ENCODE assay signal across 8 mouse cellular contexts in the genomic region with DNA sequence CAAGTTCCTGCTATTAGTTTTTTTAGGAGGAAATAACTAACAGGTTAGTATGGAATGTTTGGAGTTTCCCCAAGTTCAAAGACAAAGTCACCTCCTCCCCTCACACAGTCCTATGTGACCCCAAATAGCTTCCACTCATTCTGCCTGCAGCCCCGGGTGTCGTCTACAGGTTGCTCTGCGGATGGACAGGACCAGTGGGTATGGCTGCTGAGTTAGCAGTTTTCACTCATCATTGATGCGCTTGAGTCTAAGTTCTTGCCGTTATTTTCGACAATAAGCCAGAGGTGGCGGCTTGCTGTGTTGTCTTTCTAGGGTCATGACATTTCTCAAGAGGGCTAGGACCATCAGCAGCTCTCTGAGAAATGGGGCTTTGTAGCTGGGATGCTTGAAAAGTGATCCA. TPM values are rescaled to one million over a fixed set of nuclear protein-coding genes. Genes with fewer than 3 reads are reported as not detected.
A peak's percentile ranks its signal among the peaks of the same experiment; 100 is the strongest.
DNase-seq lines count a peak whose midpoint lies in the region; ATAC-seq and TF ChIP-seq lines count a peak whose summit lies in the region.

No protein-coding gene starts in this region.

- DNase-seq in heart, postnatal 0 days (ENCODE audit: low spot score) = no peak
- no peak for DNase-seq in heart, postnatal 36 days
- DNase-seq in testis, postnatal 14 days (ENCODE audit: low spot score) = no peak
- no peak for DNase-seq in heart, embryonic 10.5 days (ENCODE audit: low spot score)
- DNase-seq in c-Kit-positive CD71-positive TER-119-positive erythroid progenitor cells, embryonic 14.5 days (ENCODE audit: low spot score) = no peak

- H3K36me3 ChIP-seq in heart, postnatal 0 days (replicated peaks; ENCODE audit: control insufficient read depth, insufficient read depth, low read length) = no peaks in the 10 kb centered on the region
- no peaks in the 10 kb centered on the region for H3K36me3 ChIP-seq in testis, adult 2 months (ENCODE audit: control insufficient read depth, insufficient read depth, low read length)
- H3K36me3 ChIP-seq in midbrain, embryonic 16.5 days (ENCODE audit: control insufficient read depth, insufficient read depth, low read length) = no peaks in the 10 kb centered on the region
- no peaks in the 10 kb centered on the region for H3K36me3 ChIP-seq in heart, embryonic 10.5 days

- H3K4me1 ChIP-seq in heart, postnatal 0 days (ENCODE audit: control insufficient read depth, insufficient read depth) = peaks cover 4% of the 10 kb centered on the region; the same call in 1 of the 2 replicates
- H3K4me1 ChIP-seq in testis, adult 2 months (ENCODE audit: control insufficient read depth, insufficient read depth, low read length) = no peaks in the 10 kb centered on the region; the same call in 1 of the 2 replicates
- peaks cover 42% of the 10 kb centered on the region for H3K4me1 ChIP-seq in midbrain, embryonic 16.5 days (ENCODE audit: control insufficient read depth, insufficient read depth, low read length)
- H3K4me1 ChIP-seq in heart, embryonic 10.5 days = peaks cover 3% of the 10 kb centered on the region; the same call in 1 of the 2 replicates

- no peak overlapping the region for H3K27ac ChIP-seq in heart, postnatal 0 days (ENCODE audit: low read depth)
- no peak overlapping the region for H3K27ac ChIP-seq in testis, adult 2 months (ENCODE audit: control insufficient read depth, insufficient read depth, low read depth, low read length)
- no peak overlapping the region for H3K27ac ChIP-seq in midbrain, embryonic 16.5 days (ENCODE audit: low read length)
- H3K27ac ChIP-seq in heart, embryonic 10.5 days = no peak overlapping the region

- no peak for TF ChIP-seq CTCF in heart, postnatal 0 days (IDR thresholded peaks at IDR 0.05; ENCODE audit: low read depth)
- TF ChIP-seq CTCF in testis, adult 2 months (IDR thresholded peaks at IDR 0.05; ENCODE audit: control insufficient read depth, insufficient read depth, insufficient replicate concordance, low read depth, low read length) = no peak

- H3K4me2 ChIP-seq in heart, postnatal 0 days (ENCODE audit: low read depth, low read length) = peak overlapping the region; percentile 65; the same call in 1 of the 2 replicates
- H3K4me2 ChIP-seq in midbrain, embryonic 16.5 days (ENCODE audit: low read length) = peak overlapping the region; percentile 56

- no peak for TF ChIP-seq EP300 in heart, postnatal 0 days (IDR thresholded peaks at IDR 0.05; ENCODE audit: low read depth)

- H3K9ac ChIP-seq in heart, postnatal 0 days (replicated peaks; ENCODE audit: low read depth, low read length) = no peak overlapping the region
- no peak overlapping the region for H3K9ac ChIP-seq in midbrain, embryonic 16.5 days (ENCODE audit: low read depth, low read length)

- no peak for ATAC-seq in heart, postnatal 0 days (ENCODE audit: insufficient read depth, low read depth)
- no peak for ATAC-seq in midbrain, embryonic 16.5 days
- ATAC-seq in activated CD4-positive, CD25-positive, alpha-beta regulatory T cell, adult 4 months = no peak

- 86% methylated on average over 7 of the region's 7 CpGs for WGBS in heart, postnatal 0 days
- 77% methylated on average over 7 of the region's 7 CpGs for WGBS in midbrain, embryonic 16.5 days
- WGBS in heart, embryonic 10.5 days = 74% methylated on average over 7 of the region's 7 CpGs

- intact Hi-C loops in heart, postnatal 36 days (cut with DNase I) = no loop called here

- H3K27me3 ChIP-seq in heart, postnatal 0 days (ENCODE audit: control insufficient read depth, insufficient read depth, low read length) = no peaks in the 10 kb centered on the region
- H3K27me3 ChIP-seq in testis, adult 2 months (ENCODE audit: control insufficient read depth, insufficient read depth, low read length) = no peaks in the 10 kb centered on the region
- no peaks in the 10 kb centered on the region for H3K27me3 ChIP-seq in midbrain, embryonic 16.5 days (ENCODE audit: control insufficient read depth, insufficient read depth, low read depth, low read length)
- peaks cover 3% of the 10 kb centered on the region; the same call in 1 of the 2 replicates for H3K27me3 ChIP-seq in heart, embryonic 10.5 days (ENCODE audit: insufficient read depth, poor library complexity, severe bottlenecking)

- no peak for TF ChIP-seq POLR2A in testis, adult 2 months (IDR thresholded peaks at IDR 0.05; ENCODE audit: control insufficient read depth, low read depth, low read length)

- H3K4me3 ChIP-seq in heart, postnatal 0 days (ENCODE audit: low read depth, low read length) = no peak overlapping the region; the same call in 1 of the 2 replicates
- peak overlapping the region; percentile 60 for H3K4me3 ChIP-seq in testis, adult 2 months (ENCODE audit: control insufficient read depth, low read depth, low read length)
- H3K4me3 ChIP-seq in midbrain, embryonic 16.5 days (ENCODE audit: low read depth, low read length) = peak overlapping the region; percentile 29
- no peak overlapping the region for H3K4me3 ChIP-seq in heart, embryonic 10.5 days

- H3K9me3 ChIP-seq in heart, postnatal 0 days (replicated peaks; ENCODE audit: control insufficient read depth, low read length) = no peaks in the 10 kb centered on the region
- H3K9me3 ChIP-seq in midbrain, embryonic 16.5 days (replicated peaks; ENCODE audit: control insufficient read depth, low read length, poor library complexity, severe bottlenecking) = no peaks in the 10 kb centered on the region
- H3K9me3 ChIP-seq in heart, embryonic 10.5 days = peaks cover 3% of the 10 kb centered on the region; the same call in 1 of the 2 replicates

RNA-seq across cellular contexts. Expression of a gene that starts 1.3 kb away (rescaled TPM):
- total RNA-seq in heart, postnatal 0 days (2014; rRNA removed; ENCODE audit: low replicate concordance) = 0.19 and 4.9 TPM in 2 replicates
- polyA plus RNA-seq in heart, postnatal 0 days (2015; fragmentation: Nextera tagmentation; extraction: Ambion mirVana) = 1.1 and 1.2 TPM in 2 replicates
- 1 to 10 TPM; 1.3 to 1.4 TPM for total RNA-seq in heart, postnatal 36 days (2021)
- 0.56 and 0.65 TPM in 2 replicates for polyA plus RNA-seq in testis, adult 2 months (2012; rRNA removed)
- 19.5 and 22.0 TPM in 2 replicates for polyA plus RNA-seq in midbrain, embryonic 16.5 days (2015; fragmentation: Nextera tagmentation; extraction: Ambion mirVana)
- polyA plus RNA-seq in activated CD4-positive, CD25-positive, alpha-beta regulatory T cell, adult 4 months (2017; shearing (Covaris generic)) = 10 to 100 TPM; 26.9 to 40.4 TPM
- 0.79 and 1.0 TPM in 2 replicates for polyA plus RNA-seq in heart, embryonic 10.5 days (2016; fragmentation: Nextera tagmentation; extraction: Ambion mirVana)

Comparison
In these comparisons a context has a peak if more than half of its experiments do, and no peak if none do; other contexts are left out.
1. H3K4me3 ChIP-seq: peak in testis, adult 2 months (single experiment) and midbrain, embryonic 16.5 days (single experiment); none in heart, postnatal 0 days (single experiment) and heart, embryonic 10.5 days (single experiment).